Mouse (Mus musculus): Measurements from ENCODE around the gene Zfyve1.

- TF ChIP-seq EP300 (IDR thresholded peaks at IDR 0.05; ENCODE audit: low read depth) (no peak), CTCF (IDR thresholded peaks at IDR 0.05; ENCODE audit: low read depth) (no peak)
These were observed 41.4 kb downstream of the Zfyve1 start for GRCm38 (mm10) chr12:83555605-83556004.

Measured in heart, postnatal 0 days (tissue).